Mouse (Mus musculus) spleen, embryonic (tissue): ENCODE results near the gene Ugt2b35.
"Not testable (repeated sequence)": the region's sequence is repeated elsewhere in the genome, so short reads cannot be mapped to it uniquely, and the experiment has no call there.

ENCODE experiments used
- CTCF ChIA-PET: fragments of 350-600 bp; sonication (Branson Sonifier 250); formaldehyde crosslinking; loops from one replicate; lab custom pipeline; 2022; lab: Charles Lee

Gene Ugt2b35

GRCm38 (mm10) chr5:87000395-87001073 is at the start of gene Ugt2b35:
Gene Ugt2b35 (plus strand): TSS chr5:87000860.
- CTCF ChIA-PET, result no interaction called here

- CTCF ChIA-PET, result no interaction called here
Observed at GRCm38 (mm10) chr5:86960504-86960903, 40.2 kb upstream of the Ugt2b35 start.

- CTCF ChIA-PET, result no interaction called here
Observed at GRCm38 (mm10) chr5:86961587-86962358, 38.9 kb upstream of the Ugt2b35 start.

- CTCF ChIA-PET, result not testable (repeated sequence)
Observed at GRCm38 (mm10) chr5:86962849-86963248, 37.8 kb upstream of the Ugt2b35 start.

GRCm38 (mm10) chr5:86967271-86967670 is 33.4 kb upstream of the Ugt2b35 start:
- CTCF ChIA-PET, result not testable (repeated sequence)

GRCm38 (mm10) chr5:87004735-87005134 is 4.1 kb downstream of the Ugt2b35 start:
- CTCF ChIA-PET, result no interaction called here

GRCm38 (mm10) chr5:87015477-87015876 is 14.8 kb downstream of the Ugt2b35 start:
- CTCF ChIA-PET, result no interaction called here

GRCm38 (mm10) chr5:87027359-87027758 is 26.7 kb downstream of the Ugt2b35 start:
- CTCF ChIA-PET, result no interaction called here

- CTCF ChIA-PET, result interaction anchor here (0.6 kb wide), 1 partner anchor 147 kb away, joined by 4 read pairs; no protein-coding TSS in a partner anchor
Observed at GRCm38 (mm10) chr5:87030624-87031023, 30.0 kb downstream of the Ugt2b35 start.
